Mouse (Mus musculus) heart, postnatal 25 days (tissue): ENCODE measurements around the gene Bex2. TPM values are rescaled to one million over a fixed set of nuclear protein-coding genes. Genes with fewer than 3 reads are reported as not detected.
"Not testable (repeated sequence)": the region's sequence is repeated elsewhere in the genome, so short reads cannot be mapped to it uniquely, and the experiment has no call there.

Experiments used
- DNase-seq: peaks from one replicate; pipeline ENCODE4 v3.0.0; 2022; ENCODE audit warnings: low spot score
- intact Hi-C: fragments of 180-260 bp; cut with DNase I; formaldehyde crosslinking; loops from one replicate; pipeline ENCODE4 v1.15.1; 2025
- total RNA-seq, 2 experiments: library from RNA; stranded (reverse); gene quantifications; 2 replicates each; pipeline ENCODE4 v1.2.3; 2021

Bex2 gene
- total RNA-seq: under 1 TPM in 1 of 2 experiments, not detected in 1; 0.29 TPM

GRCm38 (mm10) chrX:136068020-136068419 lies at the start of gene Bex2:
Gene Bex2 (minus strand): TSS chrX:136068236.
- DNase-seq, intact Hi-C loops: not testable (repeated sequence)

GRCm38 (mm10) chrX:136115419-136115961 lies 47.5 kb upstream of the Bex2 start:
- intact Hi-C loops: no loop called here
- DNase-seq: no peak

- intact Hi-C loops: no loop called here
- no peak for DNase-seq
These were observed 47.0 kb upstream of the Bex2 start for GRCm38 (mm10) chrX:136115015-136115414.

- DNase-seq: no peak
- intact Hi-C loops: no loop called here
These were observed 39.9 kb upstream of the Bex2 start for GRCm38 (mm10) chrX:136107942-136108341.

- intact Hi-C loops: no loop called here
- no peak for DNase-seq
These were observed 36.7 kb upstream of the Bex2 start for GRCm38 (mm10) chrX:136104724-136105088.

GRCm38 (mm10) chrX:136104046-136104723 lies 36.1 kb upstream of the Bex2 start:
- no peak for DNase-seq
- intact Hi-C loops: no loop called here

GRCm38 (mm10) chrX:136094421-136094820 lies 26.4 kb upstream of the Bex2 start:
- DNase-seq: no peak
- intact Hi-C loops: no loop called here

- DNase-seq: no peak
- intact Hi-C loops: no loop called here
These were observed 24.7 kb upstream of the Bex2 start for GRCm38 (mm10) chrX:136092497-136093279.

GRCm38 (mm10) chrX:136085155-136085554 lies 17.1 kb upstream of the Bex2 start, which contains the start of gene Nxf3:
Gene Nxf3 (minus strand): TSS chrX:136085255.
- no peak for DNase-seq
- intact Hi-C loops: no loop called here

GRCm38 (mm10) chrX:136067201-136067991 lies 640 bp downstream of the Bex2 start:
- intact Hi-C loops, DNase-seq: not testable (repeated sequence)

GRCm38 (mm10) chrX:136060698-136061097 lies 7.3 kb downstream of the Bex2 start:
- DNase-seq: no peak
- intact Hi-C loops: no loop called here

- DNase-seq: no peak
- intact Hi-C loops: no loop called here
These were observed 16.8 kb downstream of the Bex2 start for GRCm38 (mm10) chrX:136051219-136051618.

GRCm38 (mm10) chrX:136047528-136047927 lies 20.5 kb downstream of the Bex2 start:
- intact Hi-C loops: loop anchor here (5.0 kb wide), 1 partner anchor 275 kb away; no protein-coding TSS in a partner anchor
- DNase-seq: no peak

- no peak for DNase-seq
- intact Hi-C loops: no loop called here
These were observed 24.3 kb downstream of the Bex2 start for GRCm38 (mm10) chrX:136043726-136044125.

- intact Hi-C loops, DNase-seq: not testable (repeated sequence)
These were observed 35.0 kb downstream of the Bex2 start, which contains the start of gene Arxes1 for GRCm38 (mm10) chrX:136032799-136033763. Gene Arxes1 (plus strand): TSS chrX:136033367.

GRCm38 (mm10) chrX:136030331-136030730 lies 37.7 kb downstream of the Bex2 start:
- intact Hi-C loops: no loop called here
- no peak for DNase-seq
